Mouse (Mus musculus) kidney, adult 8-10 months (tissue): ENCODE results near the gene Ccdc187.

ENCODE experiments used
- DNase-seq, 2 experiments: peaks; one replicate each; pipeline ENCODE4 v3.0.0; 2022

The Ccdc187 gene

DNA sequence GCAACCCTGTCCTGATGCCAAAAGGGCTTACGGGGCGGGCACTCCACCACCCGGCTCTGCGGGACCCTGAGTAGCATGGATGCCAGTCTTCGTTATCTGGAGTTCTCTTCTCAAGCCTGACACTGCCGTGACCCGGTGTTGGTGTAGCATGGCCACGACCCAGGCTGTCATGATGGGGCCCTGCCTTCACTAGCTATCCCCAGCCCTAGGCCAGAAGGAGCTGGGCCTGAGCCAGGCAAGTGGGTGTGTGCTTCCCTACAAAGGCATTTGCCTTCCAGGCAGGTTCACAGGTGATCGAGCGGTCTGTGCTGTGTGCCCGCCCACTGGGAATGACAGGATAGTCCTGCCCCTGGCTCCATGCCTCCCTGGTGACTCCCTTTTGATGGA lies 21.6 kb upstream of the Ccdc187 start:
- DNase-seq: peak; percentile 43 to 61

GRCm38 (mm10) chr2:26315072-26315924 lies 20.9 kb upstream of the Ccdc187 start, which contains the start of gene Gpsm1:
Gene Gpsm1, plus strand, starts transcription at chr2:26315515.
- DNase-seq: peak; percentile 56 to 65

DNA sequence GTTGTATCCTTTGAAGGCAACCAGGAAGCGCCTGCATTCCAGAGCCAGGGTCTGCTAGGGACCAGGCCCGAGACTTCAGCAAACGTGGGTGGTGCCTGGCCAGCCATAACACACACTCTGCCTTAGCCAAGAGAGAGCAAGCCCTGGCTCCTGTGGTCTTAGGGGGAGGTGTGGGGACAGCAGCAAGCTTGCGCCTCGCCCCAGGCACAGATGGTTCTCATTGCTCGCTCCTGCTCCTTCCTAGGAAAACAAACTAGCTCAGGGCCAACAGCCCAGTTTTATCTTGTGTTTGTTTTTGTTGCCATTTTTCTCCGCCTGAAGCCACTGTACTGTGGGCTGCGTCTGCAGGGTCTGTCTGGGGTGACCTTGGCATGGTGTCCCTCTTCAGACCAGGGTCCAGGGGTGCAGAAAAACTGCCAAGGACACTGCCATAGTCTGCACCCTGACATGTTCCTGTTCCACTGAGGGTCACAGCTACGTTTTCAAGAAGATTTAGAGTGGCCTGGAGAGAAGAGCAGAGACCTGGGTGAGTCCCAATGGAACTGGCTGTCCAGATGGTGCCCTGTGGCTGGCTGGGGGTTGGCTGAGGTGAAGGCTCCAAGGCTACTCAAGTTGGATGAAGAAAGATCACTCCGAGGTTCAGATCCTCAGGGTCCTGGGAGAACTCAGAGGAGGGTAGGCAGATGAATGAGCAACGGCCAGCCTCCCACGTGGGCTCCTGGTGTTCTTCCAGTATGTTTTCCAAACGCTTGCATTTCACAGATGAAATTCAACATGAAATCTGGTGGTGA lies 20.1 kb upstream of the Ccdc187 start:
- DNase-seq: peak in 1 of 2 experiments; percentile 48

- DNase-seq: no peak
Measured at GRCm38 (mm10) chr2:26313394-26313793, 19.0 kb upstream of the Ccdc187 start.

DNA sequence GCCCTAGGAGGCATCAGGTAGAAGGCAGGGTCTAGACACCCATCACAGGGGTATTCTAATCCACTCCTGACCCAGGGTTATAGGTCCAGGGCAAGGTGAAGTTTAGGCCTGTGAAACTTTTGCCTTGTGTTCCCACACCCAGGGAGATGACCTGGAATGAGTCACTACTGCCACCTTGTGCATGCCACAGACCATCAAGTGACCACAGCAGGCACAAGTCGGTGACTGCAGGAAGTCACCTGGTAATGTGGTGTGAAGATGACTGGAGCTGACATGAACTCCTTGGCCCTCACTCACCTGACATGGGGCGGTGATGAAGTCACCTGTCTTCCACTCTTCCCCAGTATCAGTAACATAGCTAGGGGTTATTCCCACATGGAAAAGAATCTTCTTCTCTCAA lies 18.5 kb upstream of the Ccdc187 start:
- peak in 1 of 2 experiments; percentile 25 for DNase-seq

DNA sequence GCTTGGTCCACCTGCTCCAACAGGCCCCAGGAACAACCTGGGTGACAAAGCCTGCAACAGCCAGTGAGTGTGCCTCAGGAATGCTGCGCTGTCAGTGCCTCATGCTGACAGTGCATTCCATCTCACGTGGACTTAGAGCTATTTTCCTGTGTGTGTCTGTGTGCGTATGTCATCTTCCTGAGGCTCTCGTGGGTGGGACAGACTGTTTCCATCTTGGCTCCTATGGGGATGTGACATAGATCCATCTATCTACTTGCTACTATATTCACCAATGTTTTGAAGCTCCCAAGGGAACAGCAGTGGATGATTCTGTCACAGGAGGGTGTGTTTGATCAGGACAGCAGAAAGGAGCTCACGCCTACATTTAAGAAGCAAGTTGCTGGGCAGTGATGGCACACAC lies 17.6 kb upstream of the Ccdc187 start:
- DNase-seq: no peak

- no peak for DNase-seq
Measured at GRCm38 (mm10) chr2:26309739-26310138, 15.4 kb upstream of the Ccdc187 start.

DNA sequence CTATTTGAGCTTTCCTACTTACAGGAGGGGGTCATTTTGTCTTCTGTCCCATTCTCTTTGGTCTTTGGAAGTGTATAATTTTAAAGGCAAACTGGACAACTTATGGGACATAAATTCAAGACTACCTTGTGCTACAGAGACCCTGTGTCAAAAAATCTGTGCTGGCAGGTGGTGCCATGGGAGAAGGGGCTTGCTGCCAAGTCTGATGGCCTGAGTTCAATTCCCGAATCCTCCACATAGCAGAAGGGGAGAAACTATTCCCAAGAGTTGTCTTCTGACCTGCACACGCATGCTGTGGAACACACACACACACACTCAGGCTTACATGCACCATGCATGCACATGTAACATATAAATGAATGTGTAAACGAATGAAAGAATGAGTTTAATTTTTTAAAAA lies 12.3 kb upstream of the Ccdc187 start:
- DNase-seq: no peak

- DNase-seq: no peak
Measured at GRCm38 (mm10) chr2:26305555-26305954, 11.2 kb upstream of the Ccdc187 start.

DNA sequence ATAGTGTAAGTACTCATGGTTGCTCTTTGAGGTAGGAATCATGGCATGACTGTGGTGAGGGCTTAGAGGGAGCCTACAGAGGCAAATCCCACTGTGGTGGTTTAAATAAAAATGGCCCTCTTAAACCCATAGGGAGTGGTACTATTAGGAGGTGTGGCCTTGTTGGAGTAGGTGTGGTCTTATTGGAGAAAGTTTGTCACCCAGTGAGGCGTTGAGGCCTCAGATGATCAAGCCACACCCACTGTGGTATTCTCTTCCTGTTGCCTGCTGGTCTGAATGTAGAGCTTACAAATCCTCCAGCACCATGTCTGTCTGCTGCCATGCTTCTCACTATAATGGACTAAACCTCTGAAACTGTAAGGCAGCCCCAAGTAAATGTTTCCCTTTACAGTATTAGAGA lies 10.4 kb upstream of the Ccdc187 start:
- DNase-seq: no peak

DNA sequence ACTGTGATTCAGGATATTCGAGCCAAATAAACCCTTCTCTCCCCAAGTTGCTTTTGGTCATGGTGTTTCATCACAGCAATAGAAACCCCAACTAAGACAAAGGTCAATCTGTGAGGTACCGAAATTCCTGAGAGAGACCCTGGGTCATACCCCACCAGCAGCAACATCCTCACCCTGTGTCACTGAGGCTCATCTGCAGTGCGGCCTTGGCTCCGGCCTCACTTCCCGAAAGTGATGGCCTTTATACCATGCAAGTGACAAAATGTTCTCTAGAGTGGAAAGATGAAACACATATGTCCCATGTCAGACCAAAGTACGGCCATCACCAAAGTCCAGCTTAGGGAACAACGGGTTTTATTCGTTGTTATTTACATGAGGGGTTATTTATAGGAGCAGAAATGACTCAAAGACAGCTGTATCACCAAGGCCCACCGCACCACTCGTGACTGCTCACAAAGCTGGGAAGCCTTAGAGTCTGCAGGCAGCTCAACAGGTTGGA lies 7.7 kb upstream of the Ccdc187 start:
- DNase-seq: no peak

DNA sequence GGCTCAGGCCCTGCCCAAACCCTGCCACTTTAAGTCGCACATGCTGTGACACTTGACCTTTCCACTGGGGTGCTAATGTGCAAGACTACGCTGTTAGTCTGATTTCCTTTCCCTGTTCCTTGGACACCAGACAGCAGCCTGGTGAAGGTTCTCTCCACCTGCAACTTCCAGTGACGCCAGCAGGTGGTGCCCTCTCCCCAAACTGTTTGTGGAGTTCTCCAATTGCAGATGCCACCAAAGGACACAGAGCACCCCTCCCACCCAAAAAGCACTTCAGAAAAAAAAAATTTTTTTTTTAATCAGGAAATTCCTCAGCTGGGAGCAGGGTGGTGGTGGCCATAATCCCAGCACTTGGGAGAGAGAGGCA lies 6.4 kb upstream of the Ccdc187 start:
- DNase-seq: peak; percentile 75 to 87

GRCm38 (mm10) chr2:26300161-26300807 lies 5.9 kb upstream of the Ccdc187 start:
- DNase-seq: no peak

DNA sequence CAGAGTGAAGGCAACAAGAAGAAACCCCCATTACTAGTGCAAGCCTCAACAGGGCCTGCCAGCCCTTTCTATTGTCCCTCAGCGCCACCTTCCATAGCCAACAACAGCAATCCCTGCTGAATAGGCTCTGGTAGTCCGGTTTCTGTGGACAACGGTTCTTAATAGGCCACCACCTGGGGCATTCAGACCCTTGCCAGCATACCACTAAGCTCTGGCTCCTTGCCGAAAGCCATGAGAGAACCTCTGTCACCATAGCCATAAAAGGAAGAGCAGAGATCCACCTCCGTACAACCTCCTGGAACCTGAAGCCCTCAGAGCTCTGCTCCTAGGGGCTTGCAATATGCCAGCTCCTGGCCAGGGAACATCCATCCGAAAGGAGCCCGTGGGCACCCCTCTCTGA lies 5.0 kb upstream of the Ccdc187 start:
- DNase-seq: no peak

DNA sequence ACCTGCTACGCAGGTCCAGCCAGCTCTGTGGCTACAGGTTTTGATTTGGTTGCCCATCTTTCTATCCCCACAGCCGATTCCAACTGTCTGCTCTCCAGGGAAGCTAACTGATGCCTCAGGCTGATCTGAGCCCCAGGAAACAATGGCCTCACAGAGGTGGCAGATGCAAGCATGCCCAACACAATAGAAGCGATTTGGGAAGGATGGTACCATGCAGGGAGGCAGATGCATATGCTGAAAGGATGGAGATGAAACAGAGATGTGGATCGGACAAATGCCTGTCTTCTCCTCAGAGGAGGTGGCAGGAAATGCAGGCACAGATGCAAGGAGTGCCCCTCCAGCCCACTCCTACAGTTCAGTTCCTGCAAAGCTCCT lies 4.5 kb upstream of the Ccdc187 start:
- DNase-seq: no peak

- no peak for DNase-seq
Measured at GRCm38 (mm10) chr2:26298208-26298855, 4.0 kb upstream of the Ccdc187 start.

DNA sequence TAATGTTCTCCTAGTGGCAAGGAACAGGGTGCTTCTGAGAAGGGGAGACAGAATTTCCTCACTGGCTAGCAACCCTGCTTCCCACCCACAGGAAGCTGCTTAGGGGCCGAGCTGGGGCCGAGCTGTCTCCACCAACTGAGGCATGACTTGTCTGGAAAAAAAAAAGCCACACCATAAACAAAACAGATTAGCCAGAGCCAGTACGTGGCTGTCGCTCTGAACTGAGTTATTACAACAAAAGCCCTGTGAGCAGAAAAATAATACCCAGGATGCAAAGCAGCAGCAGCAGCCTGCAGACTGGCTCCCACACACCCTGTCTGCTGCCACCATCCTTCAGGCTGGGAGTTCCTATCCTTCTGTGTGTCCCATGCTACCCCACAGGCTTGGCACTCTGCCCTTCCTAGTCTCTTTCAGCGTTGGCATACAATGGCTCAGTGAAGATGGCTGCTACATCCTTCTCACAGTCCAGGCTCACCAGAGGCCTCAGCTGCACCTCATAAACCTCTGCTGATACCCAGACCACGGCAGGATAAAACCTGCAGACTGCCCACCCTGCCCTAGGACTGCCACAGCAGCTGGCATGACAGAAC lies 2.3 kb upstream of the Ccdc187 start:
- no peak for DNase-seq

GRCm38 (mm10) chr2:26290133-26290532 lies 4.2 kb downstream of the Ccdc187 start:
- DNase-seq: no peak

GRCm38 (mm10) chr2:26286391-26286790 lies 8.0 kb downstream of the Ccdc187 start:
- DNase-seq: no peak

DNA sequence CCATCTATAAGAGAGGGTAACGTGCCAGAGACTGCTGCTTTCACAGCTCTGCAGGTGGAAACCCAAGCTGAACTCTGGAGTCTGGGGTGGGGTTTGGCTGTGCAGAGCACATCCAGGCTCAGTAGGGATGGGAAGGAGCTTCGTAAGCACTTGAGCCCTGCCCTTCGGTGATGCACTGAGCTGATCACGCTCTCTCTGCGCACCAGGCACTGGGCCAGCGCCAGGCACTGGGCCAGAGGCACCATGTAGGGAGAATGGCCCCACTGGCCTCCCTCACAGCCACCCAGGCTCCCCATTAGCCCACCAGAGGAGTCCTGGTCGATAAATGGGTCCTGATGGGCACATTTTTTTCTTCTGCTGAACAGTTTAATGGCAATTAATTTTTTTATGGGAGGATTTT lies 8.6 kb downstream of the Ccdc187 start:
- no peak for DNase-seq

GRCm38 (mm10) chr2:26280594-26280993 lies 13.8 kb downstream of the Ccdc187 start:
- no peak for DNase-seq

GRCm38 (mm10) chr2:26279712-26280111 lies 14.6 kb downstream of the Ccdc187 start:
- DNase-seq: no peak

DNA sequence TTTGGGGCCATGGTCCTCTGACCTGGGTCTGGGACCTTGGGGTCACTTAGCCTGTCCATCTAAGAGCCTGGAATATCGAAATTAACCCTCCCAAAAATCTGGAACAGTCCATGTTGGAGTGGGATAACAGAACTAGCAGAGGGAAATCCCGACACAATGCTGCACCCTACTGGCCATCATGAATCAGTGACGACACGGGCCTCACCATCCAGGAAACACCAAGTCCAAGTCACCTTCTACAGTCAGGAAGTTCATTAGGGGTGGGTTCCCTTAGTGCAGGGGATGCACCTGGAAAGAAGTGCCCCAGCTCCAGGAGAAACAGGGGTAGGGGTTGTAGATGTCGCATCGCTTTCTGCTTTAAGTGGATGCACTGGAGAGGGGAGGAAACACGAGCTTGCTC lies 20.7 kb downstream of the Ccdc187 start:
- peak; percentile 22 to 55 for DNase-seq
